Mouse (Mus musculus) neural tube, embryonic 15.5 days (tissue): ENCODE results near the gene Nt5c2. TPM values are rescaled to one million over a fixed set of nuclear protein-coding genes. Genes with fewer than 3 reads are reported as not detected.
A peak's percentile ranks its signal among the peaks of the same experiment; 100 is the strongest.

ENCODE experiments used
- ATAC-seq: fragments of 200-750 bp; cut with Nextera tagmentation; 2 replicates; pipeline ENCODE4 v1.8.0; 2017; ENCODE audit warnings: mild to moderate bottlenecking, moderate TSS enrichment, moderate library complexity; ENCODE audit not compliant: low FRiP score
- H3K27ac ChIP-seq: fragments of 300-500 bp; sonication (generic); replicated peaks from 2 replicates; pipeline ENCODE4 v1.5.1; 2015; ENCODE audit warnings: mild to moderate bottlenecking, inconsistent platforms
- H3K27me3 ChIP-seq: fragments of 300-500 bp; sonication (generic); replicated peaks from 2 replicates; pipeline ENCODE4 v1.6.1; 2015; ENCODE audit warnings: inconsistent platforms
- H3K36me3 ChIP-seq: fragments of 300-500 bp; sonication (generic); 2 replicates; pipeline ENCODE4 v1.6.1; 2015; ENCODE audit warnings: inconsistent platforms
- H3K4me1 ChIP-seq: fragments of 300-500 bp; sonication (generic); 2 replicates; pipeline ENCODE4 v1.6.1; 2015; ENCODE audit warnings: inconsistent platforms
- H3K4me2 ChIP-seq: fragments of 300-500 bp; sonication (generic); 2 replicates; pipeline ENCODE4 v1.6.1; 2015; ENCODE audit warnings: inconsistent platforms, mild to moderate bottlenecking, moderate library complexity
- H3K4me3 ChIP-seq: fragments of 300-500 bp; sonication (generic); replicated peaks from 2 replicates; pipeline ENCODE4 v1.5.1; 2015; ENCODE audit warnings: mild to moderate bottlenecking, inconsistent platforms
- H3K9ac ChIP-seq: fragments of 300-500 bp; sonication (generic); replicated peaks from 2 replicates; pipeline ENCODE4 v1.6.1; 2015; ENCODE audit warnings: mild to moderate bottlenecking, inconsistent platforms
- H3K9me3 ChIP-seq: fragments of 300-500 bp; sonication (generic); replicated peaks from 2 replicates; pipeline ENCODE4 v1.6.1; 2016; ENCODE audit warnings: inconsistent platforms
- WGBS: fragments of 180-500 bp; shearing (Covaris S2); methylation state at CpG from one replicate; pipeline ENCODE4 v1.1.7; 2015; ENCODE audit warnings: mixed read lengths; 5-methylcytosine and 5-hydroxymethylcytosine counted together
- polyA plus RNA-seq: library from polyadenylated mRNA; unstranded; fragments of >200 nt; fragmentation: Nextera tagmentation; extraction: Ambion mirVana; gene quantifications from 2 replicates; pipeline ENCODE4 v1.2.1, GENCODE M21; 2015

The Nt5c2 gene
- polyA plus RNA-seq, 1 experiment from 2014 or later: 72.1 TPM

DNA sequence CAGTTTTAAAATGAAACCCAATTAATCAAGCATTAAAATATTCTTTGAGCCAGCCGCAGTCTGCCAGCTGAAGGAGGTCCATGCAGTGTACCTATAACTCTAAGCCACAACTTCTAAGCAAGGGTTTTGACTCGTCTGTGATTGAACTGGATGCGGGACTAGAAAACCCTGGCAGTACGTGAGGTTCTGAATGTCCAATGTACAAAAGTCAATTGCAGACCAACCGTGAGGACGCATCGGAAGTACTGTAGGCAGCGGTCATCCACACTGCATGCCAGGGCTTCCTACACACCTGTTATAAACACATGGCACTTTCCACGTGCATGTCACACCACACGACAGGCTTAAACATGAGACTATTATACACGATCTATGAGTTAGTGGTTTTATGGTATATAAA, 101.3 kb downstream of the Nt5c2 start:
- WGBS: 96% methylated on average over 11 of the region's 11 CpGs
- H3K27me3 ChIP-seq: no peaks in the 10 kb centered on the region
- H3K4me3 ChIP-seq: no peak overlapping the region
- H3K27ac ChIP-seq: no peak overlapping the region
- H3K9me3 ChIP-seq: no peaks in the 10 kb centered on the region
- no peaks in the 10 kb centered on the region for H3K36me3 ChIP-seq
- no peak overlapping the region for H3K9ac ChIP-seq
- H3K4me2 ChIP-seq: no peak overlapping the region
- no peak for ATAC-seq
- 0 out of 2 replicates have a peak, but pooled peaks cover 6% of the 10 kb centered on the region for H3K4me1 ChIP-seq

GRCm38 (mm10) chr19:46911492-46911891, 103.5 kb downstream of the Nt5c2 start:
- WGBS: 89% methylated on average over 3 of the region's 3 CpGs
- no peaks in the 10 kb centered on the region for H3K27me3 ChIP-seq
- ATAC-seq: no peak

DNA sequence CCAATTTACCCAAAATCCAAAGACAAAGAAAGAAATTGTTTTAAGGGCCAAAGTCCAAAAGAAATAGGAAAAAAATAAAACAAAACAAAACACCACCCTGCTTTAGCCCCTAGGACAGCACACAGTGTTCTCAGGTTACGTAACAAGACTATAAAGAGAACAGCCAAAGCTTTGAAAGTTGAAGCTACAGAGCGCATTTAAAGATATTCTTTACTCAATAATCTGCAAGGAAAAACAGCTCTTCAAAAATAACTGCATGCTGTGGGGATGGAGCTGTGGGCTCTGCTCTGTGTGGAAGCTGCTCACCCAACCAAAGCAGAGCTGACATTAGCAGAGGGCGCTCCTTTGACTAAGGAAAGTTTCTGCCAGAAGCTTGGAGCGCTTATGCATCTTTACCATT, 106.0 kb downstream of the Nt5c2 start:
- Histone ChIP-seq H3K4me1 (0 out of 2 replicates have a peak, but pooled peaks cover 6% of the 10 kb centered on the region), H3K27ac (0 out of 2 replicates have a peak overlapping the region, but pooled peaks have one; percentile 5), H3K4me3 (no peak overlapping the region), H3K9me3 (no peaks in the 10 kb centered on the region), H3K27me3 (no peaks in the 10 kb centered on the region), H3K4me2 (no peak overlapping the region), H3K9ac (no peak overlapping the region), H3K36me3 (no peaks in the 10 kb centered on the region)
- no peak for ATAC-seq
- whole genome bisulfite sequencing: 67% methylated on average over 4 of the region's 4 CpGs

More at GRCm38 (mm10) chr19:46911492-46911891, 103.5 kb downstream of the Nt5c2 start:
- H3K4me3 ChIP-seq: no peak overlapping the region
- H3K9ac ChIP-seq: no peak overlapping the region
- H3K4me1 ChIP-seq: 0 out of 2 replicates have a peak, but pooled peaks cover 6% of the 10 kb centered on the region
- no peak overlapping the region for H3K27ac ChIP-seq
- no peak overlapping the region for H3K4me2 ChIP-seq
- no peaks in the 10 kb centered on the region for H3K9me3 ChIP-seq
- no peaks in the 10 kb centered on the region for H3K36me3 ChIP-seq

DNA sequence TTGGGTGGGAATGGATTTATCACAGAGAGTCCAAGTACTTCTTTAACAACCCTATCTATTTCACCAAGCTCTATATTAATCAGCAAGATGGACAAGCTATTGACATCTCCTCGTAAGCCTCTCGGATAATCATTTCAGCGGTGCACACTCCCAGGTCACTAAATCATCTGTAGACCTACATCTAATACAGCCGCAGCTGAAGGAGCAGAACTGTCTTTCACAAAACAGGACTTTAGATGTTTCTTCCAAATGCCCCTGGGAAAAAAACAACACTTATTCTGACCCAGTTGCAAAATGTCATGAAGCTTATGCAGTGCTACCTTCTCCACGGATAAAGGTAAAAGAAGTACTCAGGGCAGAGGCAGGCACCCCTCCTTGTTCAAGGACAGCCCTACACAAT, 106.7 kb downstream of the Nt5c2 start:
- Histone ChIP-seq H3K9me3 (no peaks in the 10 kb centered on the region), H3K4me3 (no peak overlapping the region), H3K9ac (no peak overlapping the region), H3K4me1 (0 out of 2 replicates have a peak, but pooled peaks cover 6% of the 10 kb centered on the region), H3K36me3 (no peaks in the 10 kb centered on the region), H3K27me3 (no peaks in the 10 kb centered on the region), H3K27ac (no peak overlapping the region), H3K4me2 (no peak overlapping the region)
- WGBS: 76% methylated on average over 5 of the region's 5 CpGs
- no peak for ATAC-seq

DNA sequence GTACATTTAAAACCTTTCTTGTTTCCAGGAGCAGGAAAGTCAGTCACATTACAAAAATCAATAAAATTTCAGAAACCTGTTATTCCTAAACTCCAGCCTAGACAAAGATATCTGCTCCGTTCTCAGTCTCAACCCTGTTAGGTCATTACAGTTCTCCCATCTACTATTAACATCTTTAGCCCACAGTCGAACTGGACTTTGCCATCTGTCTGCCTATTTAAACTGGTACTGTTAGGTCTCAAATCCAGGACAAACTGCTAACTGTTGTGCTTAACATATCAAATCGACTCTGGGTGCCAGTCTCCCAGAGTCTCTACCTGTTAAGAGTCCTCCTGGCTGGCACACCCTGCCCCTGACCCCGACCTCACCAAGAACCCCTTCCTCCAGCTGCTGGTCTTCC, 109.0 kb downstream of the Nt5c2 start:
- no peak overlapping the region for H3K4me2 ChIP-seq
- no peak for ATAC-seq
- WGBS: 85% methylated on average over 4 of the region's 4 CpGs
- H3K9ac ChIP-seq: no peak overlapping the region
- H3K27ac ChIP-seq: no peak overlapping the region
- H3K9me3 ChIP-seq: no peaks in the 10 kb centered on the region
- H3K27me3 ChIP-seq: no peaks in the 10 kb centered on the region
- no peak overlapping the region for H3K4me3 ChIP-seq
- H3K36me3 ChIP-seq: no peaks in the 10 kb centered on the region
- 0 out of 2 replicates have a peak, but pooled peaks cover 6% of the 10 kb centered on the region for H3K4me1 ChIP-seq

- Histone ChIP-seq H3K27me3 (no peaks in the 10 kb centered on the region), H3K4me1 (0 out of 2 replicates have a peak, but pooled peaks cover 6% of the 10 kb centered on the region), H3K9me3 (no peaks in the 10 kb centered on the region), H3K27ac (no peak overlapping the region), H3K4me2 (no peak overlapping the region), H3K9ac (no peak overlapping the region), H3K36me3 (no peaks in the 10 kb centered on the region), H3K4me3 (no peak overlapping the region)
- ATAC-seq: no peak
These were observed 109.6 kb downstream of the Nt5c2 start for GRCm38 (mm10) chr19:46905383-46905782.

DNA sequence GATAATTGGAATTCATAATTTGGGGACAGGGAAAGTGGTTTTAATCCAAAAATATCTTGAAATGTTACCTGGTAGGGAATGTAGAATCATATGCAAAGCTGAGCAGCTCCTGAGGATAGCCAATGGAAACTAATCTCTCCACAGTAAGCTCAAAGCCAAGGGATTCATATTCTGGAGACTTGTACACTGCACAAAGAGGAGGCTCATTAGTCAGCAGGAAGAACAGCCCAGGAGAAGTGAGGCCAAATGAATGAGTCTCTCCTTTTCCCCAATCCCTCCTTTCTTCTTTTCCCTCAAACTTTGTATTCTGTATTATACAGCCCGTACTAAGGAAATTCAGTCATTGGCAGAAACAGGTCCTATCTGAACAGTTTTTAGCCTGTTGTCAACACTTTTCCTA, 110.0 kb downstream of the Nt5c2 start:
- Histone ChIP-seq H3K36me3 (no peaks in the 10 kb centered on the region), H3K4me3 (no peak overlapping the region), H3K27me3 (no peaks in the 10 kb centered on the region), H3K27ac (no peak overlapping the region), H3K4me1 (0 out of 2 replicates have a peak, but pooled peaks cover 6% of the 10 kb centered on the region), H3K9ac (no peak overlapping the region), H3K4me2 (no peak overlapping the region), H3K9me3 (no peaks in the 10 kb centered on the region)
- WGBS: 93% methylated on average over 1 of the region's 1 CpGs
- no peak for ATAC-seq

GRCm38 (mm10) chr19:46903379-46903778, 111.6 kb downstream of the Nt5c2 start:
- H3K4me1 ChIP-seq: no peaks in the 10 kb centered on the region
- no peak overlapping the region for H3K4me3 ChIP-seq
- H3K36me3 ChIP-seq: peaks cover 3% of the 10 kb centered on the region; the same call in 1 of the 2 replicates
- H3K9me3 ChIP-seq: no peaks in the 10 kb centered on the region
- H3K9ac ChIP-seq: no peak overlapping the region
- H3K27ac ChIP-seq: no peak overlapping the region
- 92% methylated on average over 5 of the region's 5 CpGs for WGBS
- H3K27me3 ChIP-seq: no peaks in the 10 kb centered on the region
- no peak overlapping the region for H3K4me2 ChIP-seq
- no peak for ATAC-seq

GRCm38 (mm10) chr19:46901323-46901722, 113.6 kb downstream of the Nt5c2 start:
- Histone ChIP-seq H3K9me3 (no peaks in the 10 kb centered on the region), H3K4me3 (no peak overlapping the region), H3K27ac (no peak overlapping the region), H3K9ac (no peak overlapping the region), H3K4me1 (no peaks in the 10 kb centered on the region), H3K36me3 (peaks cover 17% of the 10 kb centered on the region), H3K27me3 (no peaks in the 10 kb centered on the region), H3K4me2 (no peak overlapping the region)
- no peak for ATAC-seq
- 87% methylated on average over 5 of the region's 5 CpGs for WGBS

- Histone ChIP-seq H3K4me3 (no peak overlapping the region), H3K36me3 (peaks cover 20% of the 10 kb centered on the region), H3K4me2 (no peak overlapping the region), H3K9ac (no peak overlapping the region), H3K4me1 (no peaks in the 10 kb centered on the region), H3K27me3 (no peaks in the 10 kb centered on the region), H3K27ac (no peak overlapping the region), H3K9me3 (no peaks in the 10 kb centered on the region)
- WGBS: 91% methylated on average over 6 of the region's 6 CpGs
- no peak for ATAC-seq
These were observed 114.2 kb downstream of the Nt5c2 start for GRCm38 (mm10) chr19:46900786-46901185.

GRCm38 (mm10) chr19:46899871-46900270, 115.1 kb downstream of the Nt5c2 start:
- Histone ChIP-seq H3K4me2 (no peak overlapping the region), H3K9ac (no peak overlapping the region), H3K27me3 (no peaks in the 10 kb centered on the region), H3K4me1 (no peaks in the 10 kb centered on the region), H3K36me3 (peaks cover 20% of the 10 kb centered on the region), H3K27ac (no peak overlapping the region), H3K4me3 (no peak overlapping the region), H3K9me3 (no peaks in the 10 kb centered on the region)
- WGBS: 84% methylated on average over 5 of the region's 5 CpGs
- no peak for ATAC-seq

DNA sequence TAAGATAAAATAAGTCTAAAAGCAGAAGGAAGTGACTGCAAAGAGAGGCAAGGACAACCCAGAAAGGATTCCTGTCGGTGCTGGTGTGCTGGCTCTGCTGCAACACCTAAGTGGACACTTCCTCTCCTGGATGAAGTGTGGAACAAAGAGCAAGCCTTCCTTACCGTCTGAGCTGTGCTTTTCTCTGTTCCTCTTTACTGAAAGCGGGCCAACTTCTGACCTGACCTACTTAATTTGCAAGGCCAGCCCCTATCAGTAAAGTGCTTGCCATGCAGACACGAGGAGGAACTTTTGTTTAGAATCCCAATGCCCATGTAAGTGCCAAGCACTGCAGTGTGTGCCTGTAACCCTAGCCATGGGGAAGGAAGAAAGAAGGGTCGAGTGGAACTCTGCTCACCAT, 115.6 kb downstream of the Nt5c2 start:
- H3K27ac ChIP-seq: no peak overlapping the region
- no peaks in the 10 kb centered on the region for H3K27me3 ChIP-seq
- H3K9ac ChIP-seq: no peak overlapping the region
- no peak for ATAC-seq
- peaks cover 21% of the 10 kb centered on the region for H3K36me3 ChIP-seq
- H3K9me3 ChIP-seq: no peaks in the 10 kb centered on the region
- H3K4me3 ChIP-seq: no peak overlapping the region
- H3K4me1 ChIP-seq: no peaks in the 10 kb centered on the region
- 63% methylated on average over 5 of the region's 5 CpGs for WGBS
- H3K4me2 ChIP-seq: no peak overlapping the region

GRCm38 (mm10) chr19:46898222-46898621, 116.7 kb downstream of the Nt5c2 start:
- 92% methylated on average over 5 of the region's 5 CpGs for WGBS
- H3K27ac ChIP-seq: no peak overlapping the region
- H3K27me3 ChIP-seq: no peaks in the 10 kb centered on the region
- no peak overlapping the region for H3K9ac ChIP-seq
- H3K4me2 ChIP-seq: no peak overlapping the region
- no peaks in the 10 kb centered on the region for H3K4me1 ChIP-seq
- H3K9me3 ChIP-seq: no peaks in the 10 kb centered on the region
- H3K36me3 ChIP-seq: peaks cover 23% of the 10 kb centered on the region
- no peak for ATAC-seq
- H3K4me3 ChIP-seq: no peak overlapping the region
